Mouse (Mus musculus): ENCODE data around the gene Mdh2.

- TF ChIP-seq TCF12 (IDR thresholded peaks at IDR 0.05; ENCODE audit: insufficient read depth, poor library complexity, severe bottlenecking) (no peak), POLR2A (IDR thresholded peaks at IDR 0.05; ENCODE audit: insufficient read length, low read depth) (no peak), SRF (IDR thresholded peaks at IDR 0.05; ENCODE audit: control insufficient read depth, insufficient read length, low read depth) (no peak), MAX (IDR thresholded peaks at IDR 0.05; ENCODE audit: low read depth) (no peak), POLR2AphosphoS2 (IDR thresholded peaks at IDR 0.05; ENCODE audit: insufficient read length, low read depth) (no peak), E2F4 (IDR thresholded peaks at IDR 0.05; ENCODE audit: insufficient read depth) (no peak), USF1 (IDR thresholded peaks at IDR 0.05; ENCODE audit: low read depth) (no peak)
These were observed 56.6 kb downstream of the Mdh2 start for GRCm38 (mm10) chr5:135834769-135835491.
